Mouse (Mus musculus) olfactory bulb, adult 2 months (tissue): ENCODE measurements at regions not wholly inside any gene's neighbourhood (a gene's known extent, or its start where the extent isn't known, plus 50 kb on each side); places are given as distances from the start of the nearest gene placed in this dataset.

Experiments used
- H3K27ac ChIP-seq: fragments of 200-500 bp; 2 replicates; pipeline ENCODE4 v1.5.1; 2012; ENCODE audit warnings: low read depth, low read length; ENCODE audit not compliant: insufficient read depth
- H3K4me1 ChIP-seq: fragments of 200-500 bp; 2 replicates; pipeline ENCODE4 v1.6.1; 2012; ENCODE audit warnings: low read length; ENCODE audit not compliant: control insufficient read depth, insufficient read depth
- H3K4me3 ChIP-seq: fragments of 200-500 bp; 2 replicates; pipeline ENCODE4 v1.5.1; 2012; ENCODE audit warnings: mild to moderate bottlenecking, low read depth, low read length, moderate library complexity; ENCODE audit not compliant: insufficient read depth
- CTCF ChIP-seq: fragments of 200-500 bp; IDR thresholded peaks from 2 replicates; pipeline ENCODE4 v1.5.1; 2012; ENCODE audit warnings: low read depth, mild to moderate bottlenecking, low read length, moderate library complexity; ENCODE audit not compliant: insufficient read depth
- POLR2A ChIP-seq: fragments of 200-500 bp; IDR thresholded peaks from 2 replicates; pipeline ENCODE4 v1.6.1; 2012; ENCODE audit warnings: mild to moderate bottlenecking, low read depth, low read length, moderate library complexity; ENCODE audit not compliant: insufficient read depth
- whole genome bisulfite sequencing: fragments of 180-500 bp; shearing (Covaris S2); methylation state at CpG from one replicate; pipeline ENCODE4 v1.1.7; 2018; 5-methylcytosine and 5-hydroxymethylcytosine counted together

GRCm38 (mm10) chr3:16941146-16941545 lies 934.9 kb upstream of the Gm5150 start:
- 22% methylated on average over 4 of the region's 4 CpGs for WGBS
- H3K27ac ChIP-seq, result no peak overlapping the region
- TF ChIP-seq CTCF, result no peak
- TF ChIP-seq POLR2A, result no peak
- H3K4me3 ChIP-seq, result no peak overlapping the region
- H3K4me1 ChIP-seq, result no peaks in the 10 kb centered on the region

GRCm38 (mm10) chr3:16939533-16939932 lies 933.3 kb upstream of the Gm5150 start:
- no peak overlapping the region for H3K27ac ChIP-seq
- H3K4me1 ChIP-seq, result no peaks in the 10 kb centered on the region
- TF ChIP-seq CTCF, result no peak
- TF ChIP-seq POLR2A, result no peak
- WGBS, result 36% methylated on average over 6 of the region's 6 CpGs
- H3K4me3 ChIP-seq, result no peak overlapping the region

- 82% methylated on average over 5 of the region's 5 CpGs for WGBS
- Histone ChIP-seq H3K27ac (no peak overlapping the region), H3K4me1 (no peaks in the 10 kb centered on the region), H3K4me3 (no peak overlapping the region)
- no peak for TF ChIP-seq CTCF
- no peak for TF ChIP-seq POLR2A
Observed at GRCm38 (mm10) chr3:16939127-16939526, 932.9 kb upstream of the Gm5150 start.

GRCm38 (mm10) chr3:16938491-16939001 lies 932.3 kb upstream of the Gm5150 start:
- H3K4me1 ChIP-seq, result no peaks in the 10 kb centered on the region
- no peak overlapping the region for H3K27ac ChIP-seq
- H3K4me3 ChIP-seq, result no peak overlapping the region
- TF ChIP-seq CTCF (no peak), POLR2A (no peak)
- 37% methylated on average over 11 of the region's 11 CpGs for WGBS

GRCm38 (mm10) chr3:16930299-16930698 lies 924.1 kb upstream of the Gm5150 start:
- Histone ChIP-seq H3K27ac (no peak overlapping the region), H3K4me1 (peaks cover 2% of the 10 kb centered on the region; the same call in 1 of the 2 replicates), H3K4me3 (no peak overlapping the region)
- TF ChIP-seq POLR2A (no peak), CTCF (no peak)
- 24% methylated on average over 3 of the region's 3 CpGs for WGBS

- WGBS, result 89% methylated on average over 1 of the region's 1 CpGs
- Histone ChIP-seq H3K27ac (no peak overlapping the region), H3K4me1 (peaks cover 2% of the 10 kb centered on the region; the same call in 1 of the 2 replicates), H3K4me3 (no peak overlapping the region)
- TF ChIP-seq POLR2A (no peak), CTCF (no peak)
Observed at GRCm38 (mm10) chr3:16929846-16930245, 923.6 kb upstream of the Gm5150 start.

GRCm38 (mm10) chr3:16924018-16924417 lies 917.8 kb upstream of the Gm5150 start:
- no peak for TF ChIP-seq POLR2A
- no peak for TF ChIP-seq CTCF
- H3K27ac ChIP-seq, result no peak overlapping the region
- no peaks in the 10 kb centered on the region for H3K4me1 ChIP-seq
- no peak overlapping the region for H3K4me3 ChIP-seq

- no peak for TF ChIP-seq CTCF
- TF ChIP-seq POLR2A, result no peak
- H3K4me1 ChIP-seq, result no peaks in the 10 kb centered on the region
- H3K27ac ChIP-seq, result no peak overlapping the region
- H3K4me3 ChIP-seq, result no peak overlapping the region
Observed at GRCm38 (mm10) chr3:16923234-16923914, 917.1 kb upstream of the Gm5150 start.

- TF ChIP-seq POLR2A (no peak), CTCF (no peak)
- 12% methylated on average over 6 of the region's 6 CpGs for WGBS
- Histone ChIP-seq H3K4me1 (no peaks in the 10 kb centered on the region), H3K27ac (peak overlapping the region; percentile 0; the same call in 1 of the 2 replicates), H3K4me3 (no peak overlapping the region)
Observed at GRCm38 (mm10) chr3:16921330-16921729, 915.1 kb upstream of the Gm5150 start.
